Mouse (Mus musculus): ENCODE measurements around the gene Apbb1ip.

DNA sequence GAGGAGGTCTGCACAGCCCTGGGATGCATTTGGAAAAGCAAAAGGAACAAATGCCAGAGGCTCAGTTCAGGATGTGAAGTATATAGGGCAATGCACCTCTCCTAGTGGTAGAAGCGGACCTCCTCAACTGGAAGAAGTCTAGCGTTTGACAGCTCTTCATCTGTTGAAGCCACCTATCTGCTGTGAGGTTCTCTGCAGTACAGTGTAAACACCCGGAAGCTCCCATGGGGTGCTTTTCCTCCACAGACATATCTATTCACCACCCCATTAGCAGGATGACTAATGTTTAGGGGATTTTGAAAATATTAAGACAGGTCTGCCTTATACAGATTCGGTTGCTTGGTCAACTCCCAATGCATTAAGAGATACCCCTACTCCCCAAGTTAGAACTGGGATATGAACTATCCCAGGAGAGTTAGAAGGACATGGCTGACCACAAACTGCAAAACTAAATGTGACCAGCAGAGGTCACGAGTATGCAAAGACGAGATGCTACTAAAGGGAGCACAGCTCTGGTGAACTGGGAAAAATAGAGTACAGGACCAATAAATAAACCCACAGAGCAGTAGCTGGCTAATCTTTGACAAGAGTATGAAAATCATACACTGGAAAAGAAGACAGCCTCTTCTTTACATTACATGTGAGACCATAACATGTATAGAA lies 15.5 kb upstream of the Apbb1ip start:
- TF ChIP-seq POLR2A (IDR thresholded peaks at IDR 0.05; ENCODE audit: control insufficient read depth, extremely low read depth, insufficient read depth, low read length, poor library complexity) (no peak), CTCF (IDR thresholded peaks at IDR 0.05; ENCODE audit: borderline replicate concordance, control insufficient read depth, extremely low read depth, insufficient read depth, low read length, poor library complexity) (no peak)
